Mouse (Mus musculus): ENCODE data around the gene Rbfox3. TPM values are rescaled to one million over a fixed set of nuclear protein-coding genes. Genes with fewer than 3 reads are reported as not detected.

Rbfox3 gene
- total and polyA plus RNA-seq, 2 experiments from 2014 or later: 52.6 to 76.8 TPM

DNA sequence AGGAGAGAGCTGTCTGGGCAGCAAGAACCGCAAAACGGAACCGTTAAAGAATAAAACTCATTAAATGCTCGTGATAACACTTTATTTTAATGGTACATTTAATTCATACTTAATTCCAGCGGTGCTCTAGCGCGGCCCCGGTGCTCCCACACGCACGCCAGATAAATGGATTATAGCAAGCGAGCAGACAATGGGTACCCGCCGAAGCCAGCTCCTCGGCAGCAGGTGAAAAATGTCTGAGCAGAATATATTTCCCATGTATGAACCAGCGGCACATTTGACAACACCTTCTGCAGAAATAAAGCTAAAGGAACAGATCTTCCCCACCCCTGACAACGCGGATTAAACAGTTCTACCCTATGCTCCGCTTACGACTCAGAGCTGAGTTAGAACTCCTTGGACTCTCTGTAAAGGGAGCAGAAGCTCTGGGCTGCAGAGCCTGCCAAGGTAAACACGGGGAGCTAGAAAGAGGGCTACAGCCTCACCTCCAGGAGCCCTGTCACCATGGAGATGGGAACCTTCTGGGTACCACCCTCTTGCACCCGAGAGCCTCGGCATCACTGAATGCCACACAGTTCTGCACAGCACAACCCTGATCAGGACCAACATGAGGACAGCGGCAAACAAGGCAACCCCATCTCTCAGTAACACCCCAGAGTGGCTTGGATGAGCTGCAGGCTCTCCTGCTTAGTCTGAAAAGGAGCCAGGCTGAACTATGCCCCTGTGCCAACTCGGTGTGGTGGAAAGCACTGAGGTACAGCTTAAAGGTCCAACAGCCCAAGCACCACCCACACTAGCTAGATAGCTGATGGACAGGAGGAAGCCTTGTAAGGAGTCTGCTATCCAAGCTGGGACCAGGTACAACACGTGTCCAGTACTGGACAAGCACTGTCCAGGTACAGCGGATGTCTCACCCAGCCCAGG, 196.5 kb downstream of the Rbfox3 start:
- Histone ChIP-seq H3K27me3 (ENCODE audit: insufficient read depth, low read length) (no peaks in the 10 kb centered on the region), H3K27ac (peak overlapping the region; percentile 51; the same call in 1 of the 2 replicates), H3K4me2 (ENCODE audit: low read depth, low read length) (peak overlapping the region; percentile 16; the same call in 1 of the 2 replicates), H3K9ac (replicated peaks; ENCODE audit: low read length) (no peak overlapping the region), H3K4me1 (ENCODE audit: insufficient read depth, low read length) (peaks cover 30% of the 10 kb centered on the region), H3K4me3 (ENCODE audit: low read length) (no peak overlapping the region), H3K9me3 (ENCODE audit: low read length) (no peaks in the 10 kb centered on the region), H3K36me3 (ENCODE audit: insufficient read depth, low read length) (no peaks in the 10 kb centered on the region)
- WGBS: 48% methylated on average over 26 of the region's 26 CpGs
- no peak for TF ChIP-seq CTCF (IDR thresholded peaks at IDR 0.05; ENCODE audit: low read depth)
- DNase-seq (ENCODE audit: low spot score) (no peak), ATAC-seq (no peak)

DNA sequence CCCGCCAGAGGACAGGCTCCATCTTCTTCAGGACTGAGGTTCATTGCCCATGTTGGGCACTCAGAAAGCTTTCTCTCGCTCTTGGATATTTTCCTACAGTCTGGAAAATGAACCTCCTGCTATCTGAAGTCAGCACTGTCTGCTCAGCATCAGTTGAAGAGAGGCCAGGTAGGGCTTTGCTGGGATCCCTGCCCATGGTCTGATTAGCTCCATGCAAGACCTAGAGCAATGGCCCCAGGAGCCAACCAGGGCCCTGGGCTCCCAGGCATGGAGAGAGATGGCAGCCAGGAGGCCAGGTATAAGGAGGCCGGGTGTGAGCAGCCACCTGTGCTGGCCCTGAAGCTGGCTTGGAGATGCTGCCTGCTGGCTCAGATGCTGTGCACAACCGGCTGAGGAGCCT, 198.6 kb downstream of the Rbfox3 start:
- WGBS: 49% methylated on average over 4 of the region's 4 CpGs
- 0 out of 2 replicates have a peak overlapping the region, but pooled peaks have one; percentile 16 for H3K27ac ChIP-seq

DNA sequence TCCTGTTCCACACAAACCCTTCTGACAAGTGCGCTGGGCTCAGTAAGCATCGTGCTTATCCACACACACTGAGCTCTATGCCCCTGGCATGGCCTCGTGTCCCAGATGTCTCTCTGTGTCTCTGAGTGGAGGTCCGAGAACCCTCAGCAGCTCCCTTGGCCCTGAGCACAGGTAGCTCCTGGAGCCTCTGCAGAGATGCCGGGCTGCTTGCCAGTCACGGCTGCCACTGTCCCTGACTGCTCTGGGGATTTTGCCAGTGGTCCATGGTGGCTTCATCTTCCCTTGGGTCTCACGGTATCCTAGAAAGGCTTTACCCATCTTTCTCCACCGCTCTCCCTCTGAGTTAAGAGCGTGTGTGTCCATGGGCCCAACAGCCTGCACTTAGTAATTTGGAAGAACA, 199.3 kb downstream of the Rbfox3 start:
- no peak overlapping the region for H3K4me3 ChIP-seq (ENCODE audit: low read length)
- H3K9ac ChIP-seq (replicated peaks; ENCODE audit: low read length): no peak overlapping the region
- no peaks in the 10 kb centered on the region for H3K36me3 ChIP-seq (ENCODE audit: insufficient read depth, low read length)
- H3K27ac ChIP-seq: peak overlapping the region; percentile 1; the same call in 1 of the 2 replicates
- DNase-seq (ENCODE audit: low spot score) (no peak), ATAC-seq (no peak)
- peaks cover 2% of the 10 kb centered on the region; the same call in 1 of the 2 replicates for H3K9me3 ChIP-seq (ENCODE audit: low read length)
- H3K4me2 ChIP-seq (ENCODE audit: low read depth, low read length): no peak overlapping the region
- no peaks in the 10 kb centered on the region for H3K27me3 ChIP-seq (ENCODE audit: insufficient read depth, low read length)
- H3K4me1 ChIP-seq (ENCODE audit: insufficient read depth, low read length): peaks cover 30% of the 10 kb centered on the region
- TF ChIP-seq CTCF (IDR thresholded peaks at IDR 0.05; ENCODE audit: low read depth): no peak
- 54% methylated on average over 9 of the region's 9 CpGs for WGBS

More for the DNA sequence above, 198.6 kb downstream of the Rbfox3 start:
- no peak overlapping the region for H3K9ac ChIP-seq (replicated peaks; ENCODE audit: low read length)
- H3K4me1 ChIP-seq (ENCODE audit: insufficient read depth, low read length): peaks cover 30% of the 10 kb centered on the region
- peaks cover 2% of the 10 kb centered on the region; the same call in 1 of the 2 replicates for H3K9me3 ChIP-seq (ENCODE audit: low read length)
- no peak overlapping the region for H3K4me2 ChIP-seq (ENCODE audit: low read depth, low read length)
- DNase-seq (ENCODE audit: low spot score) (no peak), ATAC-seq (no peak)
- no peak for TF ChIP-seq CTCF (IDR thresholded peaks at IDR 0.05; ENCODE audit: low read depth)
- H3K4me3 ChIP-seq (ENCODE audit: low read length): no peak overlapping the region
- H3K36me3 ChIP-seq (ENCODE audit: insufficient read depth, low read length): no peaks in the 10 kb centered on the region
- no peaks in the 10 kb centered on the region for H3K27me3 ChIP-seq (ENCODE audit: insufficient read depth, low read length)

DNA sequence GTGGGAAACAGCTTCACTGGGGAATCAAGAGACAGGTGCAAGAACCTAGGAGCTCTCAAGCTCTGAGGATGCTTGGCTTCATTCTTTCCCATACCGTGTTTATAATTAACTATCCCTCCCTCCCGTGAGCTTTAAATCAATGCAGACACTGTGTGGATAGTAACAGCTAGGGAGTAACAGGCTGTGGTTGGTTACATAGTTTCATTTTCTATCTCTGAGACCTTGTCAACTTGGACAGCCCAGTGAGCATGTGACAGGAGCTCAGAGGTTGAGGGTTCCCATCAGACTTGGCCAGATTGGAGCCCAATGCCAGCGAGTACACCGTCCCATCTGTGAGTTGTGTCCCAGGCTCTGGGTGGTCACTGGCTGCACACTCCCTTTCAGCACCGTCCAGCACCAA, 201.4 kb downstream of the Rbfox3 start:
- Histone ChIP-seq H3K9ac (replicated peaks; ENCODE audit: low read length) (no peak overlapping the region), H3K4me2 (ENCODE audit: low read depth, low read length) (no peak overlapping the region), H3K9me3 (ENCODE audit: low read length) (peaks cover 2% of the 10 kb centered on the region; the same call in 1 of the 2 replicates), H3K4me3 (ENCODE audit: low read length) (no peak overlapping the region), H3K4me1 (ENCODE audit: insufficient read depth, low read length) (peaks cover 18% of the 10 kb centered on the region), H3K27ac (no peak overlapping the region), H3K36me3 (ENCODE audit: insufficient read depth, low read length) (no peaks in the 10 kb centered on the region), H3K27me3 (ENCODE audit: insufficient read depth, low read length) (no peaks in the 10 kb centered on the region)
- ATAC-seq (no peak), DNase-seq (ENCODE audit: low spot score) (no peak)
- WGBS: 78% methylated on average over 5 of the region's 5 CpGs
- TF ChIP-seq CTCF (IDR thresholded peaks at IDR 0.05; ENCODE audit: low read depth): no peak

DNA sequence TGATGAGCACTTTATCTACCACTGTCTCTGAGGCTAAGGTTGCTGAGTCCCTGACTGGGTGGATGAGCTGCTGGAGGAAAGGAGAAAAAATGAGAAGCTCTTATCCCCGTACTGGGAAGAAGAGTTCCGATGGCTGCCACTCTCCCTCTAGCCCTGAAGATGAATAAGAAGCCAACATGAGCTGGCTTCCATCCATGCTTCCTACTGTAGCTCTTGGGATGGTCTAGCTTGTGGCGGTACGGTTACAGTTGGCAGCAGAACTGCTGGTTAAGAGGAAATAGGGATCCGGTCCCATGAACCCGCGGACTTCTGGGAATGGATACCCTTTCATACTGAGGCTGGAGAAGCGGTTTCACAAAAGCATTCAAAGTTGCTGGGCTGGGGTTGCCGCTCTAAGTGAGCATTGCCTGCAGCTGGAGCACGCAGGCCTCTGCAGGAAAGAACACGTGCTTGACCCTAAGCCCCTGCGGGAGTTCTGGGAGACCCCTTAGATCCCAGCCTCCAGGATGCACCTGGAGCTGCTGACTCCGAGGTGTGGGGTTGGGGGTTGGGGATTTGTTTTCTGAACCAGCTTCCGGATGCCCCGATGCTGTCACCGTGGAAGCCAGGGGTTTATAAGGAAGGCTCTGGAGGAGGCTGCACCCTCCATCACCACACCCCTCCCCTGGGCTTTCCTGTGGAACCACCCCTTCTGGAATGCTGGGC, 215.0 kb downstream of the Rbfox3 start:
- TF ChIP-seq CTCF (IDR thresholded peaks at IDR 0.05; ENCODE audit: low read depth): no peak
- Histone ChIP-seq H3K27ac (no peak overlapping the region), H3K27me3 (ENCODE audit: insufficient read depth, low read length) (no peaks in the 10 kb centered on the region), H3K4me3 (ENCODE audit: low read length) (no peak overlapping the region), H3K4me1 (ENCODE audit: insufficient read depth, low read length) (no peaks in the 10 kb centered on the region; the same call in 1 of the 2 replicates), H3K9ac (replicated peaks; ENCODE audit: low read length) (no peak overlapping the region), H3K36me3 (ENCODE audit: insufficient read depth, low read length) (no peaks in the 10 kb centered on the region), H3K9me3 (ENCODE audit: low read length) (no peaks in the 10 kb centered on the region), H3K4me2 (ENCODE audit: low read depth, low read length) (no peak overlapping the region)
- ATAC-seq (no peak), DNase-seq (ENCODE audit: low spot score) (no peak)
- WGBS: 57% methylated on average over 16 of the region's 16 CpGs

DNA sequence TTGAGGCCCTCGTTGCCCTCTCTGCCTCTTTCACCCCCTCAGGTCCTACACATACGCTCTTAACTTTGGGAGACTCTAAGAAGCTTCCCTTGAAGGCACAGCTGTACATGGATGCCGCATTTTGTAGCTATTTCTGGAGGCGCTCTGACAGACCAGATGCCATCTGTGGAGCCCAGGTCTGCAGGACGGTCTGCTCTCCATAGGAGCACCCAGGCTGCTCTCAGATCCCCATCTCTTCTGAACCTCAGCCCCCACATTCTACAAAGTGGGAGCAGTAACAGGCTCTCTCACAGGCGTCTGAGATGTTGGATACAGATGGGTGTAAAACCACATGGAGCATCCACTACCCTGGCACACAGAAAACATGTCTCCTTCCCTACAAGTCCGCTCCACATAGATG, 218.1 kb downstream of the Rbfox3 start:
- Histone ChIP-seq H3K9ac (replicated peaks; ENCODE audit: low read length) (no peak overlapping the region), H3K27ac (no peak overlapping the region), H3K4me2 (ENCODE audit: low read depth, low read length) (no peak overlapping the region), H3K4me3 (ENCODE audit: low read length) (no peak overlapping the region), H3K36me3 (ENCODE audit: insufficient read depth, low read length) (no peaks in the 10 kb centered on the region), H3K4me1 (ENCODE audit: insufficient read depth, low read length) (no peaks in the 10 kb centered on the region; the same call in 1 of the 2 replicates), H3K9me3 (ENCODE audit: low read length) (no peaks in the 10 kb centered on the region), H3K27me3 (ENCODE audit: insufficient read depth, low read length) (no peaks in the 10 kb centered on the region)
- no peak for ATAC-seq
- no peak for DNase-seq (ENCODE audit: low spot score)
- TF ChIP-seq CTCF (IDR thresholded peaks at IDR 0.05; ENCODE audit: low read depth): no peak
- 82% methylated on average over 7 of the region's 7 CpGs for WGBS

Data from hindbrain, postnatal 0 days (tissue).